Mouse (Mus musculus) CH12.LX (cell line): ENCODE measurements around the gene Dpp6.

Experiments used
- CTCF ChIP-seq, 2 experiments: IDR thresholded peaks in 1 of 2; conservative IDR thresholded peaks in 1 of 2; 2 replicates each; pipeline ENCODE4 v1.5.1; 2011 to 2012; ENCODE audit warnings: low read depth in 2 of 2, low read length in 2 of 2, improper control_type of control experiment in 1 of 2, inconsistent platforms in 1 of 2, mild to moderate bottlenecking in 1 of 2, moderate library complexity in 1 of 2
- KAT2A ChIP-seq: IDR thresholded peaks from 2 replicates; pipeline ENCODE4 v1.6.1; 2012; ENCODE audit warnings: low read length, improper control_type of control experiment, inconsistent platforms; ENCODE audit not compliant: insufficient replicate concordance
- MXI1 ChIP-seq: IDR thresholded peaks from 2 replicates; pipeline ENCODE4 v1.6.1; 2011; ENCODE audit warnings: mild to moderate bottlenecking, low read depth, low read length, improper control_type of control experiment
- RCOR1 ChIP-seq: conservative IDR thresholded peaks from 2 replicates; pipeline ENCODE4 v1.6.1; 2012; ENCODE audit warnings: low read depth, mild to moderate bottlenecking, inconsistent platforms, low read length, improper control_type of control experiment
- SMC3 ChIP-seq: IDR thresholded peaks from 2 replicates; pipeline ENCODE4 v1.6.1; 2011; ENCODE audit warnings: low read depth, low read length, improper control_type of control experiment
- TCF12 ChIP-seq: IDR thresholded peaks from 2 replicates; pipeline ENCODE4 v1.6.1; 2014; ENCODE audit warnings: low read depth, mild to moderate bottlenecking, inconsistent platforms, low read length, improper control_type of control experiment

- TF ChIP-seq KAT2A (no peak), TCF12 (no peak), MXI1 (no peak), RCOR1 (no peak), CTCF (conservative IDR thresholded peaks at IDR 0.05 in 1 of 2, IDR thresholded peaks at IDR 0.05 in 1 of 2; ENCODE audit: low read depth in 2 of 2, low read length in 2 of 2) (no peak), SMC3 (no peak)
Observed at GRCm38 (mm10) chr5:27632151-27632550, 815.1 kb downstream of the Dpp6 start.
